Mouse (Mus musculus): Measurements from ENCODE around the gene H2afy. TPM values are rescaled to one million over a fixed set of nuclear protein-coding genes. Genes with fewer than 3 reads are reported as not detected.
A peak's percentile ranks its signal among the peaks of the same experiment; 100 is the strongest.

The H2afy gene
- total and polyA plus RNA-seq, 3 experiments = 148 to 162 (median 153) TPM

DNA sequence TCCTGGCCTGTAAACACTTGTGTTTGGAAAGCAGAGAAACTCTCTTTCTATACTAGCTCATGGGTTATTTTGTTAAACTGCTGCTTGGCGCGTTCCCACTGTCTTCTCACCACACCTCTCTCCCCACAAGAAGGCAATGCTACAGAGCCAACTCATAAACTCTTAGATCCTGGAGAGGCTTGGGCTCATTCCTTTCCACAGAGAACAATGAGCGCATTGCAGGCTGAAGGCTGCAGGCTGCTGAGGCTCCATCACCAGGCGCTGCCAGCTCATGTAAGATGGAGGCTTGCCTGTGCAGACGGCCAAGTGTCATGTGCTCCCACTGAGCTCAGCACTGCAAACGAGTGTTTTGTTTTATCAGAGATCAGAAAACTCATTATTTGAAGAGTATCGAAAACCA lies 19.5 kb upstream of the H2afy start:
- Histone ChIP-seq H3K27me3 (replicated peaks) (peaks cover 10% of the 10 kb centered on the region), H3K9ac (ENCODE audit: insufficient read depth, low read depth) (no peak overlapping the region), H3K4me3 (replicated peaks in 1 of 3; ENCODE audit: low read depth in 2 of 3, low read length in 2 of 3, poor library complexity in 1 of 3) (no peak overlapping the region), H3K4me1 (ENCODE audit: control insufficient read depth in 1 of 2, insufficient read depth in 2 of 2) (peaks cover 0 to 14% of the 10 kb centered on the region in 2 experiments; a peak in 2 of 4 replicates), H3K79me2 (replicated peaks; ENCODE audit: control insufficient read depth, extremely low read depth, insufficient read depth, poor library complexity, severe bottlenecking) (no peaks in the 10 kb centered on the region), H3K9me3 (replicated peaks; ENCODE audit: low read length) (no peaks in the 10 kb centered on the region), H3K4me2 (ENCODE audit: insufficient read depth, low read depth, poor library complexity, severe bottlenecking) (no peak overlapping the region), H3K27ac (ENCODE audit: insufficient read depth, low read depth) (no peak overlapping the region), H3K36me3 (replicated peaks in 1 of 2; ENCODE audit: control insufficient read depth in 1 of 2, insufficient read depth in 1 of 2, low read length in 1 of 2) (no peaks in the 10 kb centered on the region)
- dilution Hi-C loops (cut with MboI; ENCODE audit: extremely low pct_ligation_motif_present, extremely low pct_unique_long_range_greater_than_20kb, low sequenced_read_pairs) = no loop called here
- in situ Hi-C loops (cut with MboI; ENCODE audit: low pct_ligation_motif_present, low pct_unique_long_range_greater_than_20kb, low sequenced_read_pairs) = no loop called here
- DNase-seq (ENCODE audit: extremely low read depth) = no peak
- TF ChIP-seq NRF1 (IDR thresholded peaks at IDR 0.05; ENCODE audit: low read depth, low read length) (no peak), PAX5 (IDR thresholded peaks at IDR 0.05; ENCODE audit: low read length) (no peak), UBTF (IDR thresholded peaks at IDR 0.05; ENCODE audit: low read depth, low read length) (no peak), CHD2 (IDR thresholded peaks at IDR 0.05; ENCODE audit: low read length) (no peak), ELF1 (IDR thresholded peaks at IDR 0.05; ENCODE audit: low read depth, low read length) (no peak), IRF4 (IDR thresholded peaks at IDR 0.05; ENCODE audit: low read depth, low read length) (no peak), JUND (conservative IDR thresholded peaks at IDR 0.05; ENCODE audit: low read depth, low read length) (no peak), NELFE (IDR thresholded peaks at IDR 0.05; ENCODE audit: low read depth, low read length) (no peak)

DNA sequence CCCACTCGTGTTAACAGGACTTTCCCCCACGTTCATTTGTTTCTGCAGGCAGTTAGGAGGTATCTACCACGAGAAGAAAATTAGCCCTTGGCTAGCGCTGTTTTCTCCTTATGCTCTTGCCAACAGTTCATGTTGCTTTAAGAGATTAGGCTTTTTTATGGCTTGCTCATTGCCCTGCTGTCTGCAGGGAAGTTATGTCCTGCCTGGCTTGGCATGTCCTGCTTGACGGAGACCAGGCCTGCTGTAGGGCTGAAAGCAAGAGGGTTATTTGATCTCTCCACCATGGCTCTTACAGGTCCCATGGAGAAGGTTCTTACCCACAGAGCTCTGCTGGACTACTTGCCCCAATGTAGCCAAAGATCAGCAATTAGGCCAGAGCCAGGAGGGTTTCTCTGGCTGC lies 18.9 kb upstream of the H2afy start:
- peaks cover 16% of the 10 kb centered on the region for H3K27me3 ChIP-seq (replicated peaks)
- dilution Hi-C loops (cut with MboI; ENCODE audit: extremely low pct_ligation_motif_present, extremely low pct_unique_long_range_greater_than_20kb, low sequenced_read_pairs) (no loop called here), in situ Hi-C loops (cut with MboI; ENCODE audit: low pct_ligation_motif_present, low pct_unique_long_range_greater_than_20kb, low sequenced_read_pairs) (no loop called here)
- no peak for DNase-seq (ENCODE audit: extremely low read depth)
- H3K79me2 ChIP-seq (replicated peaks; ENCODE audit: control insufficient read depth, extremely low read depth, insufficient read depth, poor library complexity, severe bottlenecking) = no peaks in the 10 kb centered on the region
- H3K9me3 ChIP-seq (replicated peaks; ENCODE audit: low read length) = no peaks in the 10 kb centered on the region
- H3K36me3 ChIP-seq (replicated peaks in 1 of 2; ENCODE audit: control insufficient read depth in 1 of 2, insufficient read depth in 1 of 2, low read length in 1 of 2) = no peaks in the 10 kb centered on the region
- H3K9ac ChIP-seq (ENCODE audit: insufficient read depth, low read depth) = no peak overlapping the region
- no peak overlapping the region for H3K27ac ChIP-seq (ENCODE audit: insufficient read depth, low read depth)
- H3K4me3 ChIP-seq (replicated peaks in 1 of 3; ENCODE audit: low read depth in 2 of 3, low read length in 2 of 3, poor library complexity in 1 of 3) = no peak overlapping the region
- no peak for TF ChIP-seq NRF1 (IDR thresholded peaks at IDR 0.05; ENCODE audit: low read depth, low read length)
- H3K4me2 ChIP-seq (ENCODE audit: insufficient read depth, low read depth, poor library complexity, severe bottlenecking) = no peak overlapping the region
- H3K4me1 ChIP-seq (ENCODE audit: control insufficient read depth in 1 of 2, insufficient read depth in 2 of 2) = peaks cover 0 to 8% of the 10 kb centered on the region in 2 experiments; a peak in 2 of 4 replicates

DNA sequence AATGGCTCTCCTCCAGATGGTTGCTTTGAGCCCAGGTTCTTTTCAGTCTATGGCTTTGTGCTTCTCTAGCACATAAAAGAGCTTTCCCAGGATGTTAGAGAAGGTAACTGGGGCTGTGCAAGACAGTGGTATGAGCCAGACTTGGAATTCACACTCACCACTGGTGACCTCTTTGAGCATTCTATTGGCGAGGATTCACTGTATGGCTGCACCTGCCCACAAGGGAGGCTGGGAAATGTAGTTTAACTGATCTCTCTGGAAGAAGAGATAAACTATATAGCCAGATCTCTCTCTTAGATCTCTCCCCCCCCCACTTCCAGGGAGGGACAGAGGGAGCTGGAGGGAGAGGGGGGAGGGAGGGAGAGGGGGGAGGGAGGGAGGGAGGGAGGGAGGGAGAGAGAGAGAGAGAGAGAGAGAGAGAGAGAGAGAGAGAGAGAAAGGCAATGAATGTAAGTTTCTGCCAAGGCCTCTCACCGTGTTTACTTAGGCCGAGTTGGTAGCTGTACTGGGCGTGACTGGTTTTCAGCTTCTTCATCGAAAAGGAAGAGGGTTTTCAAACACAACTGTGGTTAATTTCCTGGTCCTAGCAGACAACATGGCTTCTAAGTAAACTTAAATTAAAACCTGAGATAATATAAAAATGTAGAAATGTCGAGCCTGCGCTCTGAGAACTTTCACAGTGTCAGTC lies 16.8 kb upstream of the H2afy start:
- 0 out of 2 replicates have a peak, but pooled peaks have one; percentile 16 for TF ChIP-seq HCFC1 (IDR thresholded peaks at IDR 0.05; ENCODE audit: low read depth, low read length)
- no peak for TF ChIP-seq SMC3 (IDR thresholded peaks at IDR 0.05; ENCODE audit: low read depth, low read length)
- in situ Hi-C loops (cut with MboI; ENCODE audit: low pct_ligation_motif_present, low pct_unique_long_range_greater_than_20kb, low sequenced_read_pairs) = no loop called here
- no peaks in the 10 kb centered on the region for H3K36me3 ChIP-seq (replicated peaks in 1 of 2; ENCODE audit: control insufficient read depth in 1 of 2, insufficient read depth in 1 of 2, low read length in 1 of 2)
- H3K79me2 ChIP-seq (replicated peaks; ENCODE audit: control insufficient read depth, extremely low read depth, insufficient read depth, poor library complexity, severe bottlenecking) = no peaks in the 10 kb centered on the region
- H3K27ac ChIP-seq (ENCODE audit: insufficient read depth, low read depth) = no peak overlapping the region
- no peak overlapping the region for H3K9ac ChIP-seq (ENCODE audit: insufficient read depth, low read depth)
- no peak overlapping the region for H3K4me2 ChIP-seq (ENCODE audit: insufficient read depth, low read depth, poor library complexity, severe bottlenecking)
- peaks cover 0 to 7% of the 10 kb centered on the region in 2 experiments; a peak in 2 of 4 replicates for H3K4me1 ChIP-seq (ENCODE audit: control insufficient read depth in 1 of 2, insufficient read depth in 2 of 2)
- no peak overlapping the region for H3K4me3 ChIP-seq (replicated peaks in 1 of 3; ENCODE audit: low read depth in 2 of 3, low read length in 2 of 3, poor library complexity in 1 of 3)
- dilution Hi-C loops (cut with MboI; ENCODE audit: extremely low pct_ligation_motif_present, extremely low pct_unique_long_range_greater_than_20kb, low sequenced_read_pairs) = no loop called here
- no peak for DNase-seq (ENCODE audit: extremely low read depth)
- H3K27me3 ChIP-seq (replicated peaks) = peaks cover 22% of the 10 kb centered on the region
- no peaks in the 10 kb centered on the region for H3K9me3 ChIP-seq (replicated peaks; ENCODE audit: low read length)

Data from CH12.LX (cell line).